Mouse (Mus musculus) layer of hippocampus, postnatal 14 days (tissue): ENCODE results near the gene Aldh3a2. TPM values are rescaled to one million over a fixed set of nuclear protein-coding genes. Genes with fewer than 3 reads are reported as not detected.
"Not testable (repeated sequence)": the region's sequence is repeated elsewhere in the genome, so short reads cannot be mapped to it uniquely, and the experiment has no call there.

Experiments used
- DNase-seq, 2 experiments: peaks; one replicate each; pipeline ENCODE4 v3.0.0; 2021 to 2022; ENCODE audit warnings: low spot score in 2 of 2, mixed read lengths in 1 of 2
- long read RNA-seq, 2 experiments: library from polyadenylated mRNA; stranded (forward); transcript quantifications; one replicate each; pipeline ENCODE4 v2.0.0; 2021
- total RNA-seq, 2 experiments: library from RNA; stranded (reverse); gene quantifications; 2 replicates each; pipeline ENCODE4 v1.2.3; 2021

Gene Aldh3a2
- total RNA-seq: 10 to 100 TPM; 54.5 to 57.5 TPM
- long read RNA-seq, experiment 1, transcript Aldh3a2-202 (10 exons, 3,091 nt): major isoform, 7 of 16 reads
- long read RNA-seq, experiment 1, partial matches to known transcripts: 1 of 16 reads
- long read RNA-seq, experiment 1, other reads (novel, unspliced or antisense): 8 of 16 reads
- long read RNA-seq, experiment 2, transcript Aldh3a2-202 (10 exons, 3,091 nt): major isoform, 7 of 22 reads
- long read RNA-seq, experiment 2, partial matches to known transcripts: 3 of 22 reads
- long read RNA-seq, experiment 2, other reads (novel, unspliced or antisense): 12 of 22 reads

GRCm38 (mm10) chr11:61266551-61267533, at the start of gene Aldh3a2:
Aldh3a2 (minus strand) TSS chr11:61267464.
- peak; percentile 89 to 94 for DNase-seq

GRCm38 (mm10) chr11:61316864-61317263, 49.6 kb upstream of the Aldh3a2 start:
- DNase-seq: no peak

GRCm38 (mm10) chr11:61310321-61310720, 43.1 kb upstream of the Aldh3a2 start:
- DNase-seq: no peak

GRCm38 (mm10) chr11:61309831-61310230, 42.6 kb upstream of the Aldh3a2 start:
- no peak for DNase-seq

GRCm38 (mm10) chr11:61307795-61308194, 40.5 kb upstream of the Aldh3a2 start:
- DNase-seq: no peak

DNA sequence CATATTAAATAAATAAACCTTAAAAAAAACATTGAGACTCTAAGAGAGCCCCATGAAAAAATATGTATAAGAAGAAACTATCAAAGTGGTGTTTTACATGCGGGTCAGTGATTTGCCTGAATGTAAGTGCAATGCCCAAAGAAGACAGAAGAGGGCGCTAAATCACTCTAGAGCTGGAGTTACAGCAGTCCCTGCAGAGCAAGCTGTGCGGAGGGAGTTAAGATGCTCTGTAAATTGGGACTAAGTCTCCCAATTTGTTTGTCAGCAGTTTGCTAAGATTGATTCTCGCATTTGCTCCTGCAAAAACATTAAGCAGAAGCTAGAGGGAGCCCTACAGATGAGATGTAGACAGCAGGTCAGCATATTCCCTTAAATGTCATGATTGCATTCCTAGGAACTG, 38.1 kb upstream of the Aldh3a2 start:
- peak in 1 of 2 experiments; percentile 24 for DNase-seq

GRCm38 (mm10) chr11:61304535-61304934, 37.3 kb upstream of the Aldh3a2 start:
- not testable (repeated sequence) for DNase-seq

DNA sequence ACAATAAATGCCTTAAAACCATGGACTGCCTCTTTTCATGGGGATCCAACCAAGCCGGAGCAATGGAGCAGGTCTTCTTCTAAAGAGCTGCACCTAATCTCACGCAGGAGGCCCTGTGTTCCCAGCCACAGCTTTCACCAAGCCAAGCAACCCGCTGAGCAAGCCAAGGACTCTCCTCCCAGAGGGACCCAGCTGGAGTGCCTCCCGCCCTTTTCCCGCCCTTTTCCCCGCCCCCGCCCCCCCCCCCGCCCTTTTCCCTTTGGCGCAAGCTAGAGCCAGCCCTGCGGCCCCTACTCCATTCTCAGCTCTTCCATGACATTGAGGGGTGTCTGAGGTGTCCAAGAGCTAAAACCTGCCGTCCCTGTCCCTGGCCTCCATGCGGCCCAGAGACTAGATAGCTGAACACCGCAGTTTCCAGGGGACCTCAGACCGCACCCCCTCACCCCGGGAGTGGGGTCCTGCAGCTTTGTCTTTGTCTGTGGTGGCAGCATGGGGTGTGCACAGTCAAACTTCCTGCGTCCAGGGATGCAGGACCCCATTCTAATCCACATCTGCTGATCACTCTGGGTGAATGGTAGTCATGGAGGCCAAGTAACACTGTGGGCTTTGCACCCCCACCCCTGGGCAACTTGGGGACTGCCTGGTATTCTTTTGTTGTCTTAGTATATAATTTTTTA, 33.6 kb upstream of the Aldh3a2 start:
- DNase-seq: no peak

- no peak for DNase-seq
Observed at GRCm38 (mm10) chr11:61300205-61300604, 32.9 kb upstream of the Aldh3a2 start.

DNA sequence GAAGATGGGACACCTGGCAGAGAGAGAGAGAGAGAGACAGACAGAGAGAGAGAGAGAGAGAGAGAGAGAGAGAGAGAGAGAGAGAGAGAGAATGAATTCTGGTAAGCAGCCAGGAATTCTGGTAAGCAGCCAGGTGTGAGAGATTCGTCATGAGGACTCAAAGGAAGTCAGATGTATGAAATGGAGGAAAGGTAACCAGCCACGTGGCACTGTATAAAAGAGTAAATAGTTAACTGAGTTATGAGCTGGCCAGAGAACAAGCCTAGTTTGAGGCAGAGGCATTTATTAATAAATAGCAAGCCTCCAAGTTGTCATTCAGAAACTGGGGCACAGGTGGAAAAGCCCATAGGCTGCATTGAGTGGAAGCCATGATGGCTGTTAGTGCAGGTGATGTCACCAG, 30.6 kb upstream of the Aldh3a2 start:
- no peak for DNase-seq

- no peak for DNase-seq
Observed at GRCm38 (mm10) chr11:61297326-61297725, 30.1 kb upstream of the Aldh3a2 start.

GRCm38 (mm10) chr11:61296556-61296955, 29.3 kb upstream of the Aldh3a2 start:
- no peak for DNase-seq

DNA sequence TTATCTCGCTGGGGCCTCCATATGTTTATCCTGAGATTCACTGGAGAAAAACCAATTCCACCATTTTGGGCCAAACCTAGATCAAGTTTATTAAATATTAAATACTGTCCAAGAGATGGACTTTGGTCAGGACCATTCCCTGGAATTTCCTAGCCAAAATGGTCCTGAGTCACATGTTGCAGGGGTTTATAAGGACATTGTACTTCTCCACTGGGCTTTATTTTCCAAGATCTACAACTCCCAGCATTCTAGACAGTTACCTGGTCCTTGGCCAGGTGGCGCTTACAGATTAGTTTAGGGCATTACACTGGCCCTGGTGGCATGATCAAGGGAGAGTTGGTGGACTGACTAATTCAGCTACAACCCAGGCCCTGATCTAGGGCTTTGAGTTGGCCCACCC, 28.3 kb upstream of the Aldh3a2 start:
- DNase-seq: no peak

GRCm38 (mm10) chr11:61294431-61294830, 27.2 kb upstream of the Aldh3a2 start:
- no peak for DNase-seq

DNA sequence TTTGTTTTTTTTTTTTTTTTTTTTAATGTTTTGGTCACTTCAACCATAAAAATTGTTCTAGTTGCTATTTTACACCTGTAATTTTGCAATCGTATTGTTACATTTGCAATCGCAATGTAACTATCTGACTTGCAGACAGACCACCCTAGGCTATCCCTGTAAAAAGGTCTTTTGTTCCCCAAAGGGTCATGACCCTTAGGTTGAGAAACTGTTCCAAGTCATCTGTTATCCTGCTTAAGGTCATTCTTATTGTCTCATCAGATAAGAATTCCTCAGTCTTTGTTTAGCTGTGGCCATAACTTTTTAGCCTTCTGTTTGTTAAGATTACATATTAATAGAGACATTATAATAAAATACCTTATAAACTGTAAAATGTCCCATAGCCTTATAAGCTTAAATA, 26.0 kb upstream of the Aldh3a2 start:
- no peak for DNase-seq

GRCm38 (mm10) chr11:61284323-61284722, 17.1 kb upstream of the Aldh3a2 start:
- DNase-seq: no peak

DNA sequence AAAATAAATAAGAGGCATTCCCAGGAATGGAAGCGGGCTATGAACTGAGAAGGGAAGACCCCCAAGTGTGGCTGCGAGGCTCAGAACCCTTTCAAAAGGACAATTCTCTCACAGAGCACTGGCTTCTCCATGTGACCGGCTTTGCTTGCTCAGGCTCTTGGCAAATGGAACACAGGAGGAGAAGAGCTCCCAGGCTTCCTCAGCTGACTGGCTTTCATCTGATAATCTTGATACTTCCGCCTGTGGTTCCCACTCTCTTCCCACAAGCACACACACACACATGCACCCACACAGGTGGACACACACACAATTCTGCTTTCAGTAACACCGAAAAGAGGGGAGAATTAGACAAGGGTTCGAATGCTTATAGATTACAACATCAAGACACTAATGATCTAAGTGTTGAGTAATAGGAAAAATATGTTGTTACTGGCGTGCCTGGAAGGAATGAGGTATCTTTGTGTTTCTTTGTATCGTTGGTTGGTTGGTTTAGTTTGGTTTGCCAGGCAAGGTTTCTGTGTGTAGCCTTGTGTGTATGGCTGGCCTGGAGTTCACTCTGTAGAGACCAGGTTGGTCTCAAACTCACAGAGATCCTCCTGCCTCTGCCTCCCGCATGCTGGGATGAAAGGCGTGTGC, 16.3 kb upstream of the Aldh3a2 start:
- no peak for DNase-seq

DNA sequence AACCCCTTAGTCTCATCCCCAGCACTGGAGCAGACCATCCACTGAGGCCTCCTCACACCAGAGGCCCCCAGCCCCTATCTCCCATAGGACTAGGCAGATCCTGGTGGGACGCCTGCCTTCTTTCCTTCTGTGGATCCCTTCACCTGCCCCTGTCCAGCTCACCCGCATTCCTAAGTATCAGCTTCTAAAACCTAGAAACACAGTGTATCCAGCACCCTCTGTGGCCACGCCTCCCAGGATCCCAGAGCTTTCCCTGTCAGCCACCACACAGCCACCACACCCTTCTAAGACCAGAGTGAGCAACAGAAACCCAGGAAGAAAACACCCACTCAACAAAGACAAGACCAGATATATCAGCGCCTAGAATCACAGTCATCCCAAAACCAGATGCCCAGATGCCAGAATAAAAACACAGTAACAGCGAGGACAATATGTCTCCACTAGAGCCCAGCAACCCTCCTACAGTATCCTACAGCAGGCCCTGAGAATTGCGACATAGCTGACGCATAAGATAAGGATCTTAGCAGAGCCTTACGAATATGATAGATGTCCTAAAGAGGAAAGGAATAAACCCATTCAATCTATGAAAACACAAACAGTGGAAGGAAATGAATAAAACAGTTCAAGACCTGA, 11.3 kb upstream of the Aldh3a2 start:
- no peak for DNase-seq

GRCm38 (mm10) chr11:61277937-61278336, 10.7 kb upstream of the Aldh3a2 start:
- DNase-seq: no peak

GRCm38 (mm10) chr11:61276482-61276881, 9.2 kb upstream of the Aldh3a2 start:
- DNase-seq: no peak

DNA sequence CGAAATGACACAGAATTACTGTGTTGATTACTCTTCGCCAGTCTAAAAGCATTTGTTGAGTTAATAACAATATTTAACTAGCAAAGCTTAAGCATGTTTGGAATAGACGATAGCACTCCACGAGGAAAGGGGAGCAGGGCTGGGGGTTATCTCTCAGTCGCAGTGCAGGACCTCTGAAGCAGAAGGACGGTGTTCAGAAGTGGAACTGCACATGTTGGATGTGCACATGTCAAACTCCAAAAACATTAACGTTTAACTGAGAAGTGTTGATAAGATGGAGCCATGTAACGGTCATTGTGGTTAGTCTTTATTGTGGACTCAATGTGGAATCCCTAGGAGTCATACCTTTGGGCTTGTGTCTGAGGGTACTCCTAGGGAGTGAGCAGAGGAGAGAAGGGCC, 7.8 kb upstream of the Aldh3a2 start:
- DNase-seq: no peak
